Mouse (Mus musculus): ENCODE measurements around the gene Myom1.

Myom1 gene

GRCm38 (mm10) chr17:71059213-71059612 lies 56.8 kb downstream of the Myom1 start:
- DNase-seq (ENCODE audit: low read depth), result no peak

GRCm38 (mm10) chr17:71062049-71062560 lies 59.7 kb downstream of the Myom1 start:
- DNase-seq (ENCODE audit: low read depth), result no peak

GRCm38 (mm10) chr17:71062870-71063602 lies 60.6 kb downstream of the Myom1 start:
- no peak for DNase-seq (ENCODE audit: low read depth)

- peak; percentile 28 for DNase-seq (ENCODE audit: low read depth)
Observed at GRCm38 (mm10) chr17:71064463-71065014, 62.1 kb downstream of the Myom1 start.

- no peak for DNase-seq (ENCODE audit: low read depth)
Observed at GRCm38 (mm10) chr17:71065127-71065526, 62.7 kb downstream of the Myom1 start.

- no peak for DNase-seq (ENCODE audit: low read depth)
Observed at GRCm38 (mm10) chr17:71069176-71069575, 66.7 kb downstream of the Myom1 start.

GRCm38 (mm10) chr17:71071958-71072357 lies 69.5 kb downstream of the Myom1 start:
- DNase-seq (ENCODE audit: low read depth), result no peak

GRCm38 (mm10) chr17:71074386-71074785 lies 72.0 kb downstream of the Myom1 start:
- DNase-seq (ENCODE audit: low read depth), result no peak

GRCm38 (mm10) chr17:71081986-71082385 lies 79.6 kb downstream of the Myom1 start:
- no peak for DNase-seq (ENCODE audit: low read depth)

- no peak for DNase-seq (ENCODE audit: low read depth)
Observed at GRCm38 (mm10) chr17:71086969-71087368, 84.5 kb downstream of the Myom1 start.

GRCm38 (mm10) chr17:71087396-71088153 lies 85.1 kb downstream of the Myom1 start:
- no peak for DNase-seq (ENCODE audit: low read depth)

GRCm38 (mm10) chr17:71088154-71088521 lies 85.7 kb downstream of the Myom1 start:
- no peak for DNase-seq (ENCODE audit: low read depth)

- no peak for DNase-seq (ENCODE audit: low read depth)
Observed at GRCm38 (mm10) chr17:71088991-71089434, 86.6 kb downstream of the Myom1 start.

- DNase-seq (ENCODE audit: low read depth), result no peak
Observed at GRCm38 (mm10) chr17:71089781-71090480, 87.5 kb downstream of the Myom1 start.

GRCm38 (mm10) chr17:71091024-71091423 lies 88.6 kb downstream of the Myom1 start:
- no peak for DNase-seq (ENCODE audit: low read depth)

- DNase-seq (ENCODE audit: low read depth), result no peak
Observed at GRCm38 (mm10) chr17:71092341-71092740, 89.9 kb downstream of the Myom1 start.

GRCm38 (mm10) chr17:71093793-71094192 lies 91.4 kb downstream of the Myom1 start:
- no peak for DNase-seq (ENCODE audit: low read depth)

- DNase-seq (ENCODE audit: low read depth), result no peak
Observed at GRCm38 (mm10) chr17:71094438-71094837, 92.0 kb downstream of the Myom1 start.

GRCm38 (mm10) chr17:71096557-71097208 lies 94.2 kb downstream of the Myom1 start:
- DNase-seq (ENCODE audit: low read depth), result no peak

- no peak for DNase-seq (ENCODE audit: low read depth)
Observed at GRCm38 (mm10) chr17:71097209-71097597, 94.8 kb downstream of the Myom1 start.

- DNase-seq (ENCODE audit: low read depth), result no peak
Observed at GRCm38 (mm10) chr17:71098606-71099005, 96.2 kb downstream of the Myom1 start.
